Mouse (Mus musculus) testis, adult 2 months (tissue): ENCODE measurements around the gene Ppara. TPM values are rescaled to one million over a fixed set of nuclear protein-coding genes. Genes with fewer than 3 reads are reported as not detected.
A peak's percentile ranks its signal among the peaks of the same experiment; 100 is the strongest.

ENCODE experiments used
- H3K27ac ChIP-seq: fragments of 200-500 bp; 2 replicates; pipeline ENCODE4 v1.5.1; 2012; ENCODE audit warnings: low read depth, low read length; ENCODE audit not compliant: control insufficient read depth, insufficient read depth
- H3K27me3 ChIP-seq: fragments of 200-500 bp; 2 replicates; pipeline ENCODE4 v1.6.1; 2012; ENCODE audit warnings: mild to moderate bottlenecking, low read length, moderate library complexity; ENCODE audit not compliant: control insufficient read depth, insufficient read depth
- H3K36me3 ChIP-seq: fragments of 200-500 bp; 2 replicates; pipeline ENCODE4 v1.6.1; 2012; ENCODE audit warnings: mild to moderate bottlenecking, low read length; ENCODE audit not compliant: control insufficient read depth, insufficient read depth
- H3K4me1 ChIP-seq: fragments of 200-500 bp; 2 replicates; pipeline ENCODE4 v1.6.1; 2012; ENCODE audit warnings: low read length; ENCODE audit not compliant: control insufficient read depth, insufficient read depth
- H3K4me3 ChIP-seq: fragments of 200-500 bp; 2 replicates; pipeline ENCODE4 v1.5.1; 2012; ENCODE audit warnings: low read depth, mild to moderate bottlenecking, low read length, moderate library complexity, mixed read lengths; ENCODE audit not compliant: control insufficient read depth
- CTCF ChIP-seq: fragments of 200-500 bp; IDR thresholded peaks from 2 replicates; pipeline ENCODE4 v1.5.1; 2012; ENCODE audit warnings: low read depth, mild to moderate bottlenecking, inconsistent platforms, low read length, moderate library complexity; ENCODE audit not compliant: control insufficient read depth, insufficient read depth, insufficient replicate concordance
- POLR2A ChIP-seq: fragments of 200-500 bp; IDR thresholded peaks from 2 replicates; pipeline ENCODE4 v1.6.1; 2012; ENCODE audit warnings: low read depth, mild to moderate bottlenecking, inconsistent platforms, low read length, moderate library complexity; ENCODE audit not compliant: control insufficient read depth
- polyA plus RNA-seq: library from polyadenylated mRNA; depleted of rRNA; stranded (reverse); fragments of >200 nt; gene quantifications from 2 replicates; pipeline ENCODE4 v1.2.3, GENCODE M21; 2012; rRNA removed

Ppara gene
- polyA plus RNA-seq, 1 experiment: 0.63 TPM

- Histone ChIP-seq H3K4me1 (peaks cover 12% of the 10 kb centered on the region), H3K27ac (no peak overlapping the region), H3K27me3 (no peaks in the 10 kb centered on the region), H3K36me3 (no peaks in the 10 kb centered on the region), H3K4me3 (no peak overlapping the region)
- no peak for TF ChIP-seq CTCF
- no peak for TF ChIP-seq POLR2A
Measured at GRCm38 (mm10) chr15:85835335-85835734, 100.6 kb downstream of the Ppara start.

DNA sequence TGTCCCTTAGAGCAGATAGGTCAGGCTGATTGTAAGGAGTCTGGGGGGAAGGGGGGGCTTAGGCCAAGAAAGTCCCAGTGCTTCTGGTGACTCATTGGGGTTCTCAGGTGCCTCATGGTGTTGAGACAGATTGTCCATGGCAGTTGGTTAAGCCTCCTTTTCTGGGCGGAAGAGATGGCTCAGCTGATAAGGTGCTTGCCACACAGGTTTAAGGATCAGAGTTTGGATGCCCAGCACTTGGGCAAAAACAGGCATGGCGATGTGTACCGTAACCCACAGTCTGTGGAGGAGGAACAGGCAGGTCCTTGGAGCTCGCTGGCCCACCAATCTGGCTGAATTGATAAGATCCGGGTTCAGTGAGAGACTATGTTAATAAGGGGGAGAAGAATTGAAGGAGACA, 102.1 kb downstream of the Ppara start:
- H3K27me3 ChIP-seq: no peaks in the 10 kb centered on the region
- no peak overlapping the region for H3K27ac ChIP-seq
- peaks cover 8% of the 10 kb centered on the region for H3K4me1 ChIP-seq
- TF ChIP-seq CTCF: no peak
- TF ChIP-seq POLR2A: no peak
- H3K36me3 ChIP-seq: no peaks in the 10 kb centered on the region
- no peak overlapping the region for H3K4me3 ChIP-seq

DNA sequence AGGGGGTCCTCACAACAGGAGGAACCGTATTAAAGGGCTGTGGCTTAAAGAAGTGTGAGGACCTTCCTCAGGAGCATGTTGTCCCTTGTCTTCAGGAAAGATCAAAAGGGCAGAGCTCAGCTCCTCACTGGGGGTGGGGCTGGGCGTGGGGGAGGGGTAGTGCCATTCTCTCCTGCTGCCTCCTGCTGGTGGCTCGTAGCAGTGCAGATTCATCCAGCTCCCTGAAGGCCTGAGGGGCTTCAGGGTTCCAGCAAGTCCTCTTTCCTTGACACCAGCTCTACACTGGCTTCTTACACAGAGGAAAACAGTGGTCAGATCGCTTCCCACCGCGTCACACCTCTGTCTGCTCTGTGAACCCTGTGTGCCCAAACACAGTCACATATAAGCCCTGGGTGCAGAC, 106.2 kb downstream of the Ppara start:
- TF ChIP-seq POLR2A (no peak), CTCF (peak; percentile 47; the same call in 1 of the 2 replicates)
- no peak overlapping the region for H3K27ac ChIP-seq
- H3K36me3 ChIP-seq: no peaks in the 10 kb centered on the region
- no peaks in the 10 kb centered on the region for H3K4me1 ChIP-seq
- no peak overlapping the region for H3K4me3 ChIP-seq
- H3K27me3 ChIP-seq: no peaks in the 10 kb centered on the region

DNA sequence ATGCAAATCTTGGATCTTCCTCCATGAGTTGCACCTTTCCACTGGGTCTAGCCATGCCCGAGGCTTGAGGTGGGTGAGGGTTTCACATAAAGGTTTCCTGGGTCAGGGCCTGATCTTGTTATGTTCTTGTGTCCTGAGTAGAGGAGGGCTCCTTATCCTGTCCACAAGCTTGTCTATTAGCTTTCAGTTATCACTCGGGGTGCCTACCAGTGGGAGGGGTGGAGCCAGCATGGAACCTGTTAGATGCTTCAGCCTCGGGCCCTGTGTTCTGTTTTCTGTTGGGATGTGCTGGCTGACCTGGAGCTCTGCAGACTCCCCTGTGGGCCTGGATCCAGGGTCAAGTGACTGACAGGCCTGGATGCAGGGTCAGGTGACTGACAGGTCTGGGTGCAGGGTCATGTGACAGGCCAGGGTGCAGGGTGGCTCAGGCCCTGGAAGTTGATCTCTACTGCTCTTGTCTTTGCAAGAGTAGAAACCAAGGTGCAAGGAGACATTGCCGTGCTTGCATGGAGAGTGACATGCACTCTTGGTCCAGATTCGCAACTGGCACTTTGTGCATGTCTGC, 107.1 kb downstream of the Ppara start:
- Histone ChIP-seq H3K36me3 (no peaks in the 10 kb centered on the region), H3K4me1 (no peaks in the 10 kb centered on the region), H3K27ac (no peak overlapping the region), H3K4me3 (no peak overlapping the region), H3K27me3 (no peaks in the 10 kb centered on the region)
- TF ChIP-seq POLR2A (no peak), CTCF (no peak)

DNA sequence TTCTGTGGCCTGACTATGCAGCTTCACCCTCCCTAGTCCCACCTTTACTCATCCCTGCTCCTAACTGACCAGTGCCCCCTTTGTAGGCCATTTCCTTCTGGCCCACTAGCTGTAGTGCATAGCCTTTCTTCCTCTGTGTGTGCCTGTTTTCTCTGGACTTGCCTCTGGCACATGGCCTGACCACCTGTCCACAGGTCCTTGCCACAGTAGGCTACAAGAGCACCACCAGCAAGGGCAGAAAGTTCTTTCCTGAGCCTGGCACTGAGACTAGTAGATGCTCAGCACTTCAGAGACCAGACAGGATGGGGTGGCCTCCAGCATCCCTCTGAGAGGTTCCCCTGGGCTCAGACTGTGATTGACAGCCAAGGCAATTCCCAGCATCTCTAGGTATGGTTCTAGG, 110.3 kb downstream of the Ppara start:
- no peaks in the 10 kb centered on the region for H3K27me3 ChIP-seq
- no peaks in the 10 kb centered on the region for H3K4me1 ChIP-seq
- no peak for TF ChIP-seq CTCF
- no peak for TF ChIP-seq POLR2A
- no peak overlapping the region for H3K27ac ChIP-seq
- no peak overlapping the region for H3K4me3 ChIP-seq
- H3K36me3 ChIP-seq: no peaks in the 10 kb centered on the region

DNA sequence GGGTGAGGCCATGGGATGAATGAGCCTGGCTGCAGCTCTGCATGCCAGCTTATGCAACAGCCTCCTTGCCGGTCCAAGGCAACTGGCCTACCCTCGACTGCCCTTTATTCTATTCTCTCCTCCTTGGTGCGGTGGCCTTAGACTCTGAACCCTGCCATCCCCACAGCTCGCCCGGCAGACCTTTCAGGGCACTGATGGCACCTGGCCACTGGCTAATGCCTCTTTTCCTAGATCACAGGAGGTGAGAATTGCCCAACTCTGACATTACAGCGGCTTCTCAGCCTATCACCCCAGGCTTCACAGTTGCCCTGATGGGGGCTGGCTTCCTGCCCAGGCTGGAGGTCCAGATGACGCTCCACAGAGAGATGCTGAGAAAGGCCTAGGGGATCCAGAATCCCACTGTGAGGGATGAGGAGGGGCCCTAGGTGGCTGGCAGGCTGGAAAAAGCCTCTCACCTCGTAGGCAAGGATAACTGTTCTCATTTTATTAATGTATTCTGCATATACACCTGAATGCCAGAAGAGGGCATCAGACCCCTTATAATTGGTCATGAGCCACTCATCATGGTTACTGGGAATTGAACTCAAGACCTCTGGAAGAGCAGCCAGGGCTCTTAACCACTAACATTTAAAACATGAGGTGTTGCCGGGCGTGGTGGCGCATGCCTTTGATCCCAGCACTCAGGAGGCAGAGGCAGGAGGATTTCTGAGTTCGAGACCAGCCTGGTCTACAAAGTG, 117.0 kb downstream of the Ppara start:
- no peak overlapping the region for H3K4me3 ChIP-seq
- no peaks in the 10 kb centered on the region for H3K27me3 ChIP-seq
- H3K4me1 ChIP-seq: peaks cover 14% of the 10 kb centered on the region
- H3K36me3 ChIP-seq: no peaks in the 10 kb centered on the region
- TF ChIP-seq CTCF: no peak
- no peak for TF ChIP-seq POLR2A
- no peak overlapping the region for H3K27ac ChIP-seq

Other genes with a start within 250 kb of the Ppara start
- gene 7530416G11Rik, start 231.8 kb upstream of the Ppara start, polyA plus RNA-seq: 0.11 and 0.12 TPM in 2 replicates
- 0.07 and 1.2 TPM in 2 replicates for gene Wnt7b, start 152.5 kb upstream of the Ppara start, polyA plus RNA-seq
- 33.4 and 39.5 TPM in 2 replicates for gene Cdpf1, start 76.7 kb downstream of the Ppara start, polyA plus RNA-seq
- gene Pkdrej, start 86.8 kb downstream of the Ppara start, polyA plus RNA-seq: 16.6 and 17.1 TPM in 2 replicates
- 1.6 and 1.9 TPM in 2 replicates for gene Ttc38, start 97.3 kb downstream of the Ppara start, polyA plus RNA-seq
- 9.5 and 9.9 TPM in 2 replicates for gene Gtse1, start 124.8 kb downstream of the Ppara start, polyA plus RNA-seq
- 20.1 TPM in 2 replicates for gene Trmu, start 144.3 kb downstream of the Ppara start, polyA plus RNA-seq